Mouse (Mus musculus) testis, postnatal 10 days (tissue): Measurements from ENCODE around the gene Myo16.

Experiments used
- DNase-seq: peaks from one replicate; pipeline ENCODE4 v3.0.0; 2021; ENCODE audit warnings: low spot score

The Myo16 gene

DNA sequence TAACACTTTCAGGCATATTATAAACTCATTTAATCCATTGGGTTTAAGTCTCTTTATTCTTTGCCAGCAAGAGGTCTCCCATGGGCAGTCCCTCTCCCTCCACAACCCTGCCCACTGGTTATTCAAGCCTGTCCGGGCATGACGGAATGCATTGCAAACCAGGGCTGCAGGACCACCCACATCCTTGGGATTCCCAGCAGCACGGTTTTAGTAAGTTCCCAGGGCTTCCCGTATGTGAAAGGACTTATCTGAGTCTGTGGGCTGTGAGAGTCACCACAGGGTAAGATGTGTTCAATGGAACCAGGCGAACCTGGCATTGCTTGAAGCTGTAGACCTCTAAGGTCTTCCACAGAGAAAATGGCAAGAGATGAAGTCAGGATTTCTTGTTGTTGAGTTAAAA lies 471.6 kb downstream of the Myo16 start:
- DNase-seq: no peak

DNA sequence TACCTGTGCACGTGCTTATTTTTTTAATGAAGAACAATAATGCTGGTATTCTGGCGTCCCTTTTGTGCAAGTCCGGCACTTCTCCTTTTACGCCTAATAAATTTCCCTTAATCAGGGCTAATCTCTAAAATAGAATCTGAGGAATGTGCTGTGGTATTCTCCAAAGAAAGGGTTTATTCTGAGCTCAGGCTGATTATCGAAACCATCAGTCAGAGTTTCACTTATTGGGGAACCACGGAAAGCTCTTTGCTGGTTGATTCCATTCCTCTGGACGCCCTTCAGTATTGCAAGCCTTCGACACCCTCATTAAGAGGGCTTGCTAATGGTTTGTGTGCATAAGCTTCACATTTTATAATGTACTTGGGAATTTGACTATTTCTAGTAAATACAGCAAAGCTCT lies 475.0 kb downstream of the Myo16 start:
- no peak for DNase-seq

DNA sequence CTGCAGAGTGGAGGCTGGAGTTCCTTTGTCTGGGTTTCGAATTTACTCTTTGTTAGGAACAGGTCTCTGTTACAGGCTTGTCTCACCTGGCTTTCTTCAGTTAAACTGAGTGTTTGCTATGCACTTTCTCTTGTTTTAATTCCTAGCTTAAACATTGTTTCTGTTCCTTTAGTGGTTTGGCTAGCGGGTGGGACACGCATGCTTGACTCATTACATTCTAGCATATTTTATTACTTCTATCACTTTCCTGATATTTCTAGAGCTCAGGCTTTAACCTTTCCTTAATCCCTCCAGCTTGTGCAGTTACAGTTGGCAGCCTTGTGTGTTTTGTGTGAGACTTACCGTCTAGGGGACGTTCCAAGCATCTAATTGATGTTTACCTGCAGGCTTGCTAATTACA lies 476.2 kb downstream of the Myo16 start:
- no peak for DNase-seq

DNA sequence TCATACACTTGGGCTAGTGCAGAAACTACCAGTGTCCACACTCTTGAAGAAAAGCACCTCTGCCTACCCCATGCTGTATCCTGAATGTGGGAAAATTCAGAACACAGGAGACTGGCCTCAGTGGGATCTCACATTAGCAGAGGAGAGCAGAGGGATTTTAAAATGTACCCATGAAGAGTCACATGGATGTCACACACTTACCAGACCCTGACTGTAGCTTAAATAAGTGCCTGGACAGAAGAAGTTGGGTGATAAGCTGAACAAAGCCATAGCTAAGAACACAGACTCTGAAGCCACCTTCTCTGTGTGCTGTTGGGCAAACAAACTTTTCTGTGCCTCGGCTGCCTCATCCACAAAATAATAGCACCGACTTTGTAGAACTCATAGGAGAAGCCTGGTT lies 477.3 kb downstream of the Myo16 start:
- no peak for DNase-seq

DNA sequence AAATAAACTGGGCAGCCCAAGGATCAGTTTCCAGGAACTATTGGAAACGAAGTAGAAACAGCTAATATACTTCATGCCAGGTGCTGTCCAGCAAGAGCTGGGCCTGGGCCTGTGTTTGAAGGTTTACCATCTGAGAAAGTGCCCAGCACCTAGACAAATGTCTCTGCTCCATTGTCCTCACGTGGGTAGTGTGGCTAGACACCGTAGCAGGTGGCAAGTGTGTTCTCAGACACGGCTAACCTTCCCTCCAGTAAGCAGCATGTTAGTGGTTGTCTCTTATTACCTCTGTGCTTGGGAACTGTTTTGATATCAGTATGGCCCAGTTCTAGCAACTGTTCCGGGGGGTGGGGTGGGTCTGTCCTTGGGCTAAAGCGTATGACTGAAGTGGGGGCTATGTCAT lies 478.9 kb downstream of the Myo16 start:
- DNase-seq: no peak

DNA sequence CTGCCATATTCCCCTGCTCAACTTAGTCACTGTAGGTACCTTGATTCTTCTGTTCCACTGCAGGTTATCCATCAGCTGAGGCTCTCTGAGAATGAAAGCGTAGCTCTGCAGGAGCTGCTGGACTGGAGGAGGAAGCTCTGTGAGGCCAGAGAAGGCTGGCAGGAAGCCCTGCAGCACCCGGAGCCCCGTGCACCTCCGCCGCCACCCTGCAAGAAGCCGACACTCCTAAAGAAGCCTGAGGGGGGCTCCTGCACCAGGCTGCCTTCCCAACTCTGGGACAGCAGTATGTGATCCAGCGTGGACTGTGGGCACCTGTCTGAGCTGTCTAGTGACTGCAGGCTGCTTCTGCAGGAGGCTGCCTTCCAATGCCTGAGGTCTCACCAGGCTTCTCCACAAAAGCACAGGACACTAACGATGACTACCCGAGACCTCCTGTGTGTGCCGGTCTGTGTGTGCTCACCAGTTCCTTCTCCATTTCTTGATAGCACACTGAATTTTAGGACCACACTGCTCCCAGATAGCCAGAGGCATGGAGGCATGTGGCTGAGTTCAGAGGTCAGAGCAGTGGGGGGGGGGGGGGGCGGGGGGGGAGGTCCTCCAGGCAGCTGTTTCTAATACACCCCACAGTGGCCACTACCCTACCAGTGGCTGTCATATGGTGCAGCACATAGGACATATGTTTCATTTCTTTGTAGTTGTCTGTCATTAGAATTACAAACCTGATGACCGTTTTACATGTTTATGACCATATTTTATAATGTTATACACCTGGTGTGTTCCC lies 479.8 kb downstream of the Myo16 start:
- DNase-seq: no peak

DNA sequence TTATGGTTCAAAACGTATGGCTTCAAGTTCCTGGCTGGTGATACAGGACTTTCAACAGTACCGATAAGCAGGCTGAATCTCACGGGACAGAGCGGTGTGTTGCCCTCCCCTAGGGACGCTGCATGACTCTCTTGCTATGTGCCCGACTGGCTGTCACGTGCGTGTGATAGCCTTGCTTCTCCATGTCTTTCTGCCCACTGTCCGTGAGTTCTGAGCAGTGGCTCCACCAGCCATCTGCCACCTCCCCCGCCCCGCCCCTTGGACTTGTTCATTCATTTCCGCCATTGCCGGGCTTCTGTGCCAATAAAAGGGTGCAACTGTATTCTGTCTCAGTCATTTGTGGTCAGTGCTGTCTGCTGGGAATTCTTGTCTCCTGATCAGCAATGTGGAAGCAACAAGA lies 480.7 kb downstream of the Myo16 start:
- no peak for DNase-seq

DNA sequence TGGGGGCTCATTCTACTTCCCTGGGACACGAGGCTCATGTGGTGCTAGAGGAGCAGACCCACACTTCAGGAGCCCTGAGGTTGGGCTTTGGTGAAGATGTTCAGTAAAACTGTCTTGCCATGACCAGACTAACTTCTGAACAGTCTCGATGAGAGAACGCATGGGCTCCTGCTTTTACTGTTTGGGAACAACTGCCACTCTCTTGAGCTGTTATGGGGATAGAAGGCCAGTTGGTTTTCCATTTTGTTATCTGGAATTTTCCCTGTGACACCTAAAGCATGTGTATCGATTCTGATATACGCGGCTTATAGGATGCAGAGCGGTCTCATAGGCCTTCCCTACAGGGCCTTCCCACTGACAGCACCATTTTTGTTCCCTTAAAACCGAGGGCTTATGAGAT lies 485.2 kb downstream of the Myo16 start:
- no peak for DNase-seq

DNA sequence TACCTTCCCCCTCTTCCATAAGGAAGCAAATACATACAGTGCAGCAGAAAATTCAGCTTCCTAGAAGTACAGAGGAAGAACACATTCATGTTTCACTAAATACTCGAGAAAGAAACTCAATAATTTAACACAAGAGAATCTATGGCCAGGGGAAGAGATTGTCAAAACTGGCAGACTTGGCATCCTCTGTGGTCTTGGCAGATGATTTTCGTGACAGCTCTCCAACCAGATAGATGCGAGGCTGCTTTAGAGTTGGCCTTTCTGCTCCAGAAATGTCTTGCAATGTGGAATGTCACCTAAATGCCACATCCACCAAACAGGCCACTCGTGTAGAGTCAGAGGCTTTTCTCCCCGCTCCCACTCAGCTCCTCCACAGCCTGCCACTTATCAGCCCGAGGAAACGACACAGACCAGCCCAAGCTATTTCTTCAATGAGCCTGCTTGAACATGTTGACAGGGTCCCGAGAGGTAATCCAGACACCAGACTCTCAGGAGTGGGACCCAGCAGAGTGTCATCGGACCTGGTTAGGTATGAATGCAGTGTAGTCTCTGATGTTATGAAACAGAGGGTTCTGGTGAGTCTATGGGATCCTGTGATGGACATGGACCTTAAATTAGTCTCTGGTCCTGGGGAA lies 486.6 kb downstream of the Myo16 start:
- no peak for DNase-seq

DNA sequence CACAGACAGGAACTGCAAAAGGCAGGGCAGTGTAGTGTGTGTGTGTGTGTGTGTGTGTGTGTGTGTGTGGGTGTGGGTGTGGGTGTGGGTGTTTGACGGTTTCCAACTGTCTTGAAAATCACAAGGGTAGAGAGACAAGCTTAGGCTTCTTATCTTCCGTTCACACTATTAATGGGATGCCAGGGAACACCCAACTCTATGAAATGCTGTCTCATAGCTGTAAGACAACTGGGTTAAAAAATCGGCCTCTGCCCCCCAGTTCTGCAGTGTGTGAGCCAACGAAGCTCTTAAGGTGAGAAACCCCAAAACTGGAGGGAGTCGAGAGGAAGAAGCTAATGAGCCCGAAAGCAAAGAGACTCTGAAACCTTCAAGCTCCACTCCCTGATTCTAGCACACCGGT lies 487.1 kb downstream of the Myo16 start:
- no peak for DNase-seq

DNA sequence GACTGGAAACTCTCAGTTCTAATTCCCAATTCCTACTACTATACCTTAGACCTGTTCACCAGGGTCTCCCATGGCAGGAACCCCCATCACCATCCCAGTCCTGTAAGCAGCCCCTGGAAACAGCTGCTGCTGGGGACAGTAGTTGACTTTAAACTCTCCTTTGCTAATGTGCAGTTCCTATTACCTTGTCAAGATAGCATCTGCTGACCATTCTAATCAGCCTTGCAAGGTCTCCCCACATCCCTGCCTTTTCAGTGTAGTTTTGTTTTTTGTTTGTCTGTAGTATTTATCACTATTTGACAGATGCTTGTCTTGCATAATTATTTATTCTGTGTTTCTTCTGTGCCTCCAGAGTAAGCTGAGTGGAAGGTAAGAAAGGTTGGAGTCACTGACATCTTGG lies 487.6 kb downstream of the Myo16 start:
- no peak for DNase-seq

DNA sequence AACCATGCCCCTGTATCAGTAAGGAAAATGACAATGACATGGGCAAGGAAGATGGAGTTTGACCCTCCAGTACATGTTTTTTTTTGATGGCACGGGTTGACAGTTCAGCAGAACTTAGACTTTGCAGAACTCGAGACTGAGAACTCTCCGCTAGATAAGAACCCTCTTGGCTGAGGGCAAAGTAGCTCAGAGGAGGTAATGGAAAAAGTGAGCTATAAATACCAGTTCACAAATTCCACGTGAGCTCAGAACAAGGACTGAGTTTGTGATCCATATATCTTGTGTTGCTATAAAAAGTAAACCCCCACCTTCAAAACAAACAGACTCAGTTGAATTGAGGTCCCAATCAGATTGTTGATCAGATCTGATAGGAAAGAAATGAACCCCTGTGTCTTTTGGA lies 489.5 kb downstream of the Myo16 start:
- DNase-seq: no peak

DNA sequence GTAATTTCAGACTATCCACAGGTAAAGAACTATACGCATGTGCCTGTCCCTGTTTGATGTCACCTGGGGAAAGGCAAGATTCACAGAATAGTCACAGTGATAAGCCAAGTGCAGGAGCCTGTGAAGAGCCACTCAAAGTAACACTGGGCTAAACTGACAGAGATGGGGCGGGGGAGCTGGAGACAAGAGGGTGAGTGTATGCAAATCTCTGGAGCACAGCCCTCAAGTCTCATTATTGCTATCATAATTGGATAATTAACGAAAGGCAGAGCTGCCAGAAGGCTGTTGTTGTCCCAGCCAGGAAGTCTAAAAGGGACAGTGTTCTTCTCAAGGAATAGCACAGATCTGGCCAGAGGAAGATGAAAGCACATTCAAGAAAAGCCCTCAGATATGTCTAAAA lies 490.8 kb downstream of the Myo16 start:
- no peak for DNase-seq

DNA sequence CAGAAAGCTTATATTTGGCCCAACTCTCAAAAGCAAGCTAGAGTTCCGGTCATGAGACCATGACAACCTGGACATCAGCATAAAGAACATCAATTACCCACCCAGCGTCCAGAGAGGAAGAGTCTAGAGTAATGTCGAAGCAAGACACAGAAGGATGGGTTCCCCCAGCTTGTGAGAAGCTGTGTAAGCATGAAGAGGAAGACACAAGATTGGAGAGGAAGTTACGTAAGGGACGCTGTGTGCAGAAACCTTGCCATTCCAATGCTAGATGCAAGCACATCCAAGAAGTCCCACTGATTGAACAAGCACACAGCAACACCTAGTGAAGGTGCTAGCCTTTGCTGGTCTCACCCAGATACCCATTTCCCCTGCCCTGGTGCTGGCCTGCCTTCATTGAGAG lies 492.0 kb downstream of the Myo16 start:
- no peak for DNase-seq

DNA sequence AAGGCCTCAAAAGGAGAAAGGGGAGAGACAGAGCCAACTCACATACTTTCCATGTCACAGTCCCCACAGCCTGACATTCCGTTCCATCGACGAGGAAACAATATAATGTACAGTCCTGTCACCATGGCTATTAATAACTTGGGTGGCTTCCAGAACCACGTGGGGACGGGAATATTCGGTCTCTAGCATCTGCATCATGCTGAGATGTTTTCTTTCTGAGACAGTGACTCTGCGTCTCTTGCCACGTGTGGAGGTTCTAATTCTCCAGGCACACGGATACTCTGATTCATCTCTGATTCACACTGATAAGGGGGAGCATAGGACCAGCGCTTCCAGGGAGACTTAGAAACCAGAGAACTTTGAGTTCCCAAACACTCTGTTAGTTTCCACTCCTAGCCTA lies 492.8 kb downstream of the Myo16 start:
- DNase-seq: no peak

DNA sequence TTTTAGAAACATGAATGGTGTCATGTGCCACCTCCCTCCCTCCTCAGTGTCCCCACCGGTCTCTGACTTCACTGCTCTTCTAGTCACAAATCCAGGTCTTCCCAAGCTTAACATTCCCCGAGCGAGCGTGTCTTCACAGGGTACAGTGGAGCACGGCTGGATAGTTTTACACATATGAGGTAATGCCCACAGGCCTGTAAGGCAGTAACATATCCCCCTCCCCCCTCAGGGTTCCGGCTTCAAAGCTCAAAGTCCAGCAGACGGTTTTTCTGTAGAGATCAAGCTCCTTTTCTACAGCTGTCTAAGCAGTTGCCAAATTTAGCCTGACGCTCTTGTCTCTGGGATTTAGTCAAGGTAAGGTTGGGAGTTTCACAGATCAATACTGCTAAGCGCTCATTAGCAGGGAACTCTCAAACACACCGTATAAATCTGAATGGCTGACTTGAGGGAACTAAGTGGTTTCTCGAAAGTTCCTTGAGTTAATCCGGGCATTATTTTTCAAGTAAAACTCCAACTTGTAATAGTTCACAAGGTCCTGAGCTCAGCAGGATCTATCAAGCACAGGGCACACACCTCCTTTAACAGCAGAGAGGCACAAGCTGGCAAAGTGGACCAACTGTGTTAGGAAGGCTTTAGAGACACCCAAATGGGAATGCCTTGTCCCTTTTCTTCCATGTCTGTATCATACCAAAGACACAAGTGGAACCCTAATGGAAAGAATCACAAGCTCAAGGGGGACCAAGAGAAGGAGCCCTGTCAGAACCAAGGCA lies 498.0 kb downstream of the Myo16 start:
- no peak for DNase-seq

DNA sequence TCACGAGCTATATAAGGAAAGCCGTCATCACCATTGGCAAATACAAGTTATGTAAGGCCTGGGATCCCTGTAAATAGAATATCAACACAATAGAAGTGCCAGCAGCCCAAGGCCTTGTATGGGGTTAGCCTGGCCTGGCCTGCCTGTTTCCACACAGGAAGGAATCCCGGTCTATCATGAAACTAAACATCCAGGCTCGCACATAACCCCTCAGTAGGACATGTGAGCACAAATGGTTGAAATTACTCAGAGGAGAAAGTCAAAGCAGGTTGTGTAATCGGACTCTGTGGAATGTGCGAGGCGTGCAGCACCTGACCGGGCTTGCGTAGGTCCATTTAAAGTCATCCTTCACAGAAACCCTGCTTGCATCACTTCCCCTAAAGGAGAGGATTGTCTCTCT lies 499.6 kb downstream of the Myo16 start:
- DNase-seq: no peak

DNA sequence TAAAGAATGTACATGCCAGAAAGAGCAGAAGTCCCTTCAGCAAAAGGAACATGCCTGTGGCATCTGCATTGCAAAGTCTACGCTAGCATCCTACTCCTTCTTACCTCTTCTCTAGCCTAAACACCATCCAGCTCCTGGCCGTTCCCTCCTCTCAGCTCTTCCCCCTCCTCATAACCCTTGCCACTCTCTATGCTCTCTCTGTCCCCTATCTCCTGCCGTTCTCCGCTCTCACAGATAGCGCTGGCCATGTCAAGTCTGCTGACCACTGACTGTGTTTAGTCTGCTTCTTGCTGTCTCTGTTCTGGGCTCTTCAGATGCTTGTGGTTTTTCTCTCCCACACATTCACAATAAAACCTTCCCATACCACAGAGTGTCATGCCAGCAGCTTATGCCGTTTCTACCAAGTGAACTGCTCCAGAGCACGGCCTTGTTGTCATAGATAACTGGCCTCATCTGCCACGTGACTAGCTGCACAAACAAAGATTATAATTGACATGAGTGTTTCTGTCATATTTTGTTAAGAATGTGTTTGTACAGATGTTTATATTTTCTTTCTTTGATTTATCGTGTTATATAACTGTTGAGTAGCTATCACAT lies 501.3 kb downstream of the Myo16 start:
- DNase-seq: no peak

DNA sequence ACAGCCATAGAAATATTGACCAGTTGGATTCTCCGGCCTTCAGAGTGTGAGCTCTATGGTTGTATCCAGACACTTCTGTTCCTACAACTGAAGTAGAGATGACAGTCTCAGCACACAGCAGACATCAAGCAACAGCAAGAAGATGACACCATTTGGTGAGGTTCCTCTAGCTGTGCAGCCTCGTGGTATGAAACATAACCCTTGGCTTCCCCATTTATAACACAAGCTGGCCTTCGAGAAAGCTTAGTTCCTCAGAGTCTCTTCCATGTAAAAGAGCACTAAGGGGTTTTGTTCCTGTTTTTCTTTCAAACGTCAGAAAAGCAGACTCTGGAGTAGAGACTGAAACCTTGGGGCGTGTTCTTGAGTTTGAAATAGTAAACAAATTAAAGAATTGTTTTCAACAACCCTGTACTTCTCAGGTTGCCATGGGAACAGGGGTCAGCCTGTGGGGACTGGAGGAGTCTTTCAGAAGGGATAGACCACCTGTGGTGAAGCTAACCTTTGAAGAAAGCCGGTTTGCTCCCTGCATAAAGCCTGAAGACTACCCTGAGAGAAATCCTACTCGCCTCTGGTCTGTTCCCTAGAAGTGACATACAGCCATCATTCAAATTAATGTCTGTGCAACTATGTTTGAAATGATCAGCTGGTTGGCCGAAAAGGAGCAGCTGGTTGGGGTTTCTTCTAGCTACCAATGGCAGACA lies 510.2 kb downstream of the Myo16 start:
- no peak for DNase-seq

DNA sequence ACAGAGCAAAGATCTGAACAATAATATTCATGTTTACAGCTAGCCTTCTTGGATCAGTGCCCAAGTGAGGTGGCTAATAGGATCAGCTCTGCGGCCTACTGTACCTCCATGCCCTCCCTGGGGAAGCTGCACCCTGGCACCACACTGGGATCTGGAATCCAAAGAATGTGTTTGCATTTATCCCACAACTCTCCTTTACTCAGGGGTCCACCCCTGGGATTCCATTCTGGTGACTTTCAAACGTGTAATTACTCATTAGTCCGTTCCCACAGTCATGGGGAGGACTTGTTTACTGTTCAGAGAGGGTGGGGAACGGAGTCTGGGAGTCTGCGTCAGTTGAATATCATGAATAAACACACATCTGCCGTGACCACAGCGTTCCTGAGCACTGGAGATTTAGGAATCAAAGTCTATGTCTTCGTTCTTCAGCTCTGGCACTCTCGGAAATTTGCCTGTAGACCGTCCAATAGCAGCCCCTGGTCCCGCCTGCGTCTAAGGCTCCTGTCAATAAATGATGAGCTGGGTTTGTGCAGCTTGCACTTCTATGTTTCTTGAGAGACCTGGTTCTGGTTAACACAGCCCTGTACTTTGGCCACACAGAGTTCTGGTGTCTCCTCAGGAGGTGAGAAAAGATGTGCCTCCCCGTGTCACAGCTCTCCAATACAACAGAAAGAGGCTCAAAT lies 511.3 kb downstream of the Myo16 start:
- no peak for DNase-seq

DNA sequence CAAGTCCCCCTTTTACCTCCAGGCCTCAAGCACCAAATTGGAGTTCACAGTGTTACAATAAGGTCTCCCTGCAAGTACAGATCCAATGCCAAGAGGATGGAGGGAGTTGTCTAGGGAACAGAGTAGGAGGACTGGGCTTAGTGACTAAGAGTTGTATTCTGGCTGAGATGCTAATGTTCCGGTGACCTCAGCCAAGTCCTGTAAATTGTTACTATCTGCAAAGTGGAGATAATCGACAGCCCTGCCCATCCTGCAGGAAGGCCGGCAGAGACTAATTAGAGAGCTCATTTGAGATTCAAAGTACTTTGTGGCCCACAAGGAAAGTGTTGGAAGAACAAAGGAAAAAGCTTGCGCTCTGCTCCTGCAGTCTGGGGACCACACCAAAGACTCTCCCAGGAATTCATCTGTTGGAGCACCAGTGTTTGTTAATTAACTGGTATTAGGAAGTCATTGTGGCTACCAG lies 512.1 kb downstream of the Myo16 start:
- no peak for DNase-seq
